Mouse (Mus musculus): ENCODE results near the gene Capn2. TPM values are rescaled to one million over a fixed set of nuclear protein-coding genes. Genes with fewer than 3 reads are reported as not detected.
A peak's percentile ranks its signal among the peaks of the same experiment; 100 is the strongest.

The Capn2 gene
- polyA plus RNA-seq, 1 experiment = 2.4 TPM

DNA sequence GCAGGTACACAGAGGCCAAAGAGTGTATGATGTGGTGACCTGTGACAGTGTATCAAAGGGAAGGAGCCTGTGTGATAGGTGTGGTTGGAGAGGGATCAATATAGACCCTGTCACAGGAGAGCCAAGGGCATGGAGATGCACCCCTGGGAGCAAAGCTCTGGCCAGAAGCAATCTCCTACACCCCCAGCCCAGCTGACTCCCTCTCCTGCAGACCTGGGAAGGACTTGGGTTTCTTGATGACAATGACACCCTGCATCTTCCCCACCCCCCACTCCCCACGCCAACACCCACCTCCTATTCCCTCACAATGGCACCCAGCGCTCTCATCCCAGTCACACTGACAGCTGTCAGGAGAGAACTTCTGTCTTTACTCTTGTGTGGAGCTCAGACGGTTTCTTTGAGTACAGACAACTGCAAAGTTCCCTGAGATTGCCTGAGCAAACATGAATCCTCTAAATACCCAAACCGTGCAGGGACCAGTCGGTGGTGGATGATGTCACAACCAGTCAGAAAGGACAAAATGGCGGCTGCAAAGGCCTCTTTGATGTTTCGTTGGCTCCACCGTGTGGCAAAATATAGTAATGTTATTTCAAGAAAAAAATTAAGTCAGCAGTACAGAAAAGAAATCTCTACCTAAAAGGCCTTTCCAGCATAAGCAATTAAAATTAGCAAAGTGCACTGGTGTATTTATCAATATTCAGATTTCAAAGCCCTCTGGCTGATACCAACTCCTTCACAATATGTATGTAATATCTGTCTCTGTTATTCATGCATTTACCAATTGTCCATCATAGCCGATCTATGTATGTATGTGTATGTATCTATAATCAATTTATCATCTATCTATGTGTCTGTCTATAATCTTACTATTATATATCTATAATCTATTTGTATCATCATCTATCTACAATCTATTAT lies 21.9 kb upstream of the Capn2 start:
- no peak overlapping the region for H3K4me3 ChIP-seq (ENCODE audit: control insufficient read depth, low read depth, low read length)
- H3K27ac ChIP-seq (ENCODE audit: control insufficient read depth, insufficient read depth, low read depth, low read length) = no peak overlapping the region
- no peaks in the 10 kb centered on the region for H3K27me3 ChIP-seq (ENCODE audit: control insufficient read depth, insufficient read depth, low read length)
- TF ChIP-seq CTCF (IDR thresholded peaks at IDR 0.05; ENCODE audit: control insufficient read depth, insufficient read depth, insufficient replicate concordance, low read depth, low read length) = peak; percentile 22; the same call in 1 of the 2 replicates
- no peak for TF ChIP-seq POLR2A (IDR thresholded peaks at IDR 0.05; ENCODE audit: control insufficient read depth, low read depth, low read length)
- no peaks in the 10 kb centered on the region for H3K4me1 ChIP-seq (ENCODE audit: control insufficient read depth, insufficient read depth, low read length)
- no peaks in the 10 kb centered on the region for H3K36me3 ChIP-seq (ENCODE audit: control insufficient read depth, insufficient read depth, low read length)

DNA sequence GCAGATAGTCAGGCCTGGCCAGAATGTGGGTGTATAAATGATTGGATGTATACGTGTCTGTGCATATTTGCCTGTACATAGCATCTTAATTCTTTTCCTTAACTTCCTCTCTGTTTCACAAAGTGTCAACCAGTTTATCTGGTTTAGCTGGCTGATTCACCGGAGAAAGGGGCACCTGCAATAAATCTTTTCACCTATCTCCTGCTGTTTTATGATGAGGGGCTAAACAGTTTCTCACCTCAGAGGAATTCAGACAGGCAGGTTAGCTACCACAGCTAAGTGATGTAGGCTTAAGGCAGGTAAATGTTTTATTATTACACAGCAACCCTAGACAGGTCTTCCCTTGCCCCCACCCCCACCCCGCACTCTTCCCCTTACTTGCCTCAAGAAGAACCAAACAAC lies 17.7 kb upstream of the Capn2 start:
- Histone ChIP-seq H3K27ac (ENCODE audit: control insufficient read depth, insufficient read depth, low read depth, low read length) (no peak overlapping the region), H3K36me3 (ENCODE audit: control insufficient read depth, insufficient read depth, low read length) (no peaks in the 10 kb centered on the region), H3K4me3 (ENCODE audit: control insufficient read depth, low read depth, low read length) (no peak overlapping the region), H3K27me3 (ENCODE audit: control insufficient read depth, insufficient read depth, low read length) (no peaks in the 10 kb centered on the region), H3K4me1 (ENCODE audit: control insufficient read depth, insufficient read depth, low read length) (no peaks in the 10 kb centered on the region)
- TF ChIP-seq CTCF (IDR thresholded peaks at IDR 0.05; ENCODE audit: control insufficient read depth, insufficient read depth, insufficient replicate concordance, low read depth, low read length) (no peak), POLR2A (IDR thresholded peaks at IDR 0.05; ENCODE audit: control insufficient read depth, low read depth, low read length) (no peak)

DNA sequence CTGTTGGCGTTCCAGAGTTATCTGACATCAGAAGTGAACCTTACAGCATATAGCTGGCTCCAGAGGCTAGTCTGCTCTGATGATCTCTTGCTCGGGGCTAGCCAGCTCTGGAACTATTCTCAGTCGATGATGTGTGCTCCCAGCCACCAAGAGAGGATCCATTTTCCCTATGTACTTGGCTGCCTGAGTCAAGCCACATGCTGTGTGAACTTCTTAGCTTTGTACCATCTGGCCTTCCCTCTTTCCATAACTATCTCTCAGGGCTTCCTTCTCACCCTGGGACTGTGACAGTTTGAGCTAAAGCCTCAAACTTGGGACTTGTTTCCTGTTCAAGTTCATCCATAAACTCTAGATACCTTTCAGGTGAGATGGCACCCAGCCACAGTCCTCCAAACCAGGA lies 16.2 kb upstream of the Capn2 start:
- H3K4me3 ChIP-seq (ENCODE audit: control insufficient read depth, low read depth, low read length) = no peak overlapping the region
- H3K4me1 ChIP-seq (ENCODE audit: control insufficient read depth, insufficient read depth, low read length) = no peaks in the 10 kb centered on the region
- TF ChIP-seq POLR2A (IDR thresholded peaks at IDR 0.05; ENCODE audit: control insufficient read depth, low read depth, low read length) = no peak
- no peak for TF ChIP-seq CTCF (IDR thresholded peaks at IDR 0.05; ENCODE audit: control insufficient read depth, insufficient read depth, insufficient replicate concordance, low read depth, low read length)
- H3K27ac ChIP-seq (ENCODE audit: control insufficient read depth, insufficient read depth, low read depth, low read length) = no peak overlapping the region
- no peaks in the 10 kb centered on the region for H3K27me3 ChIP-seq (ENCODE audit: control insufficient read depth, insufficient read depth, low read length)
- no peaks in the 10 kb centered on the region for H3K36me3 ChIP-seq (ENCODE audit: control insufficient read depth, insufficient read depth, low read length)

DNA sequence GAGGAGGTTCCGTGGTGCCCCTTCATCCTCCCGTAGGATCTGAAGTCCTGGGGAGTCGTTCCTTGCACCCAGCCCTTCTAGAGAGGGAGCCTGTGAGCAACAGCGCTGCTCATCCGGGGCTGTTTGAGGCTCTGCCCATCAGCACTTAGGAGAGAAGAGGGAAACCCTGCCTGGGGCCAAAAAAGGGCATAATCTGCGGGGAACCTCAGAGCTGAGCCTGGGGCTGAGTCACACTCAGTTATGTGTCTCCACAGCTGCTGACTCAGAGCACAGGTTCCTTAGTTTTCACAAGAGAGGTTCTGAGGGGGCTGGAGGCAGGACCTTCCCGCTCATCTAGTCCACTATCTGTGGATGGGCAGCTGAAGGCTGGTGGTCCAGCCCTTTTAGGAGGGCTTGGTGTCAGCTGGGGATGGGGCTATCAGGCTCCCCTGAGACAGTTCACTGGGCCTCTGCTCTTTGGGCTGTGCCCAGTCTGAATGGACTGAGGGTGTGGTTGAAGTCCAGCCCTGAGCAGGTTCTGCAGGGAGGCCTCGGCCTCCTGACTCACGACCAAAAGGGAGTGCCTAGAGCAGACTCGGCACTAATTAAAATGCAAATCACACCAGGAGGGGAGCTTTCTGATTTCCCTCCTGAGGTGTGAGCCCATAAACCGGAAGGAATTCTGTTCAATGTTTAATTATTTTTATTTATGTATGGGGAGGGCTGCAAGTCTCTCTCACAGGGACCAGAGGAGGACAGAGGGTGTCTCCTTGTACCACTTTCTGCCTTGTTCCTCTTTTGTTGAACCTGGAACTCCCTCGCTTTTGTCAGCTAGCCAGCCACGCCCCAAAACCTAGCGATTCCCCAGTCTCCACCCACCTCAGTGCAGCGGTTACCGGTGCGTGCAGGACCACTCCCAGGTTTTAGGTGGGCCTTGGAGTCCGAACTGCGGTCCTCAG lies 10.8 kb upstream of the Capn2 start:
- Histone ChIP-seq H3K36me3 (ENCODE audit: control insufficient read depth, insufficient read depth, low read length) (no peaks in the 10 kb centered on the region), H3K27ac (ENCODE audit: control insufficient read depth, insufficient read depth, low read depth, low read length) (no peak overlapping the region), H3K4me3 (ENCODE audit: control insufficient read depth, low read depth, low read length) (no peak overlapping the region), H3K4me1 (ENCODE audit: control insufficient read depth, insufficient read depth, low read length) (peaks cover 3% of the 10 kb centered on the region; the same call in 1 of the 2 replicates), H3K27me3 (ENCODE audit: control insufficient read depth, insufficient read depth, low read length) (no peaks in the 10 kb centered on the region)
- TF ChIP-seq CTCF (IDR thresholded peaks at IDR 0.05; ENCODE audit: control insufficient read depth, insufficient read depth, insufficient replicate concordance, low read depth, low read length) (no peak), POLR2A (IDR thresholded peaks at IDR 0.05; ENCODE audit: control insufficient read depth, low read depth, low read length) (no peak)

DNA sequence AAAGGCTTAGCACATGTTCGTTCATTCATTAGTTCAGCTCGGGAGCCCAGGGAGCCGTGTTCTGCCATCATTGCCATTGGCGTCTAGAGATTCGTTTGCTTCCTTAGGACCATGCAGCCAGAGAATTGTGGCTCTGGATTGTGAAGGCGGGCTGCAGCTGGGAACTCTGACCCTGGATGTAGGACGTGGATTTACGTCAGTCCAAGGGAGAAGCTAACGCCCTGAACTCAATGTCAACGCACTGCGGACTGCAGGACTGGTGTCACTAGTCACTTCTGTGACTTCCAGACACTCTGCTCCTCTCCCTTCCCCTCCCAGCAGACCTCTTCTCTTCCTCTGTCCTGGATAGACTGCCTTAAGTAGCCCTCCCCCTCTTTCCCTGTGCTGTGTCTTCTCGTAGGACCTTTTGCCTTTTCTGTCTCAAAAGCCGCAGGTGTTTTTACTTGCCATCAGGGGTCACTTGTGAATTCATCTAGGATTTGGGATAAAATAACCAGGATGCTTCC lies 9.9 kb upstream of the Capn2 start:
- H3K4me1 ChIP-seq (ENCODE audit: control insufficient read depth, insufficient read depth, low read length) = peaks cover 3% of the 10 kb centered on the region; the same call in 1 of the 2 replicates
- no peak overlapping the region for H3K27ac ChIP-seq (ENCODE audit: control insufficient read depth, insufficient read depth, low read depth, low read length)
- TF ChIP-seq POLR2A (IDR thresholded peaks at IDR 0.05; ENCODE audit: control insufficient read depth, low read depth, low read length) (no peak), CTCF (IDR thresholded peaks at IDR 0.05; ENCODE audit: control insufficient read depth, insufficient read depth, insufficient replicate concordance, low read depth, low read length) (no peak)
- no peaks in the 10 kb centered on the region for H3K36me3 ChIP-seq (ENCODE audit: control insufficient read depth, insufficient read depth, low read length)
- no peaks in the 10 kb centered on the region for H3K27me3 ChIP-seq (ENCODE audit: control insufficient read depth, insufficient read depth, low read length)
- H3K4me3 ChIP-seq (ENCODE audit: control insufficient read depth, low read depth, low read length) = no peak overlapping the region

DNA sequence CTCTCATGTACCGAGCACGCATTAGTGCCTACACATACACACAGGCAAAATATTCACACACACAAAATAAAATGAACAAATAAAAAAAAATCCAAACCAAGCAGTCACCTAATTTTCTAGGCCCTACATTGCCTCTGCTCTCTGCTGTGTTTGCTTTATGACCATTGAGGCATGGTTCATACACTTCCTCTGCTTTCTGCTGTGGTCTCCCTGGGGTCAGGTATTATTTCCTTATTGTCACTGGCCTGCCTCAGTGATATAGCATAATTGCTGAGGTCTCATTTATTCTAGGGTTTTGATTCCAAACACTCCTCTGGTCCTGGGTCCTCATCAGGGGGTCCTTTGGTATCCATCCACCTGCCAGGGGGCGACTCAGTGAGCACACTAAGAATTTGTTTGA lies 8.2 kb upstream of the Capn2 start:
- TF ChIP-seq POLR2A (IDR thresholded peaks at IDR 0.05; ENCODE audit: control insufficient read depth, low read depth, low read length) (no peak), CTCF (IDR thresholded peaks at IDR 0.05; ENCODE audit: control insufficient read depth, insufficient read depth, insufficient replicate concordance, low read depth, low read length) (no peak)
- H3K27me3 ChIP-seq (ENCODE audit: control insufficient read depth, insufficient read depth, low read length) = no peaks in the 10 kb centered on the region
- peaks cover 3% of the 10 kb centered on the region; the same call in 1 of the 2 replicates for H3K4me1 ChIP-seq (ENCODE audit: control insufficient read depth, insufficient read depth, low read length)
- no peak overlapping the region for H3K27ac ChIP-seq (ENCODE audit: control insufficient read depth, insufficient read depth, low read depth, low read length)
- H3K4me3 ChIP-seq (ENCODE audit: control insufficient read depth, low read depth, low read length) = no peak overlapping the region
- H3K36me3 ChIP-seq (ENCODE audit: control insufficient read depth, insufficient read depth, low read length) = no peaks in the 10 kb centered on the region

DNA sequence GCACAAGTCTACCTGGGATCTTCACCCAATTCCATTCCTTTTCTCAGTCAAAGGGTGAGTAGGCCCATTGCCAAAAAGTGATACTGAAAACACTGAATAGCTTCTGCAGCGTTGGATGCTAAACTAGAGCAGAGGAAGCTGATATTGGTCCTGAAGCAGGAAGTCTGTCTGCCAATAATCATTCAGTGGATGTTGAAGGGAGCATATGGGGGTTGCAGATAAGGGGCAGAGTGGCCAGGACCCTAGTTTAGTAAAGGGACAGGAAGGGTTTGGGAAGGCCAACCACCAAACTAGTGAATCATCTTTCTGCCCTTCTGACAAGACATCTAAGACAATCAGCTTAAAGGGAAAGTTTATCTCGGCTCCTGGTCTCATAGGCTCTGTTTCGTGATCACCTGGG lies 6.3 kb upstream of the Capn2 start:
- H3K4me3 ChIP-seq (ENCODE audit: control insufficient read depth, low read depth, low read length) = no peak overlapping the region
- no peaks in the 10 kb centered on the region for H3K36me3 ChIP-seq (ENCODE audit: control insufficient read depth, insufficient read depth, low read length)
- no peak overlapping the region for H3K27ac ChIP-seq (ENCODE audit: control insufficient read depth, insufficient read depth, low read depth, low read length)
- TF ChIP-seq CTCF (IDR thresholded peaks at IDR 0.05; ENCODE audit: control insufficient read depth, insufficient read depth, insufficient replicate concordance, low read depth, low read length) = no peak
- no peaks in the 10 kb centered on the region for H3K27me3 ChIP-seq (ENCODE audit: control insufficient read depth, insufficient read depth, low read length)
- peaks cover 5% of the 10 kb centered on the region for H3K4me1 ChIP-seq (ENCODE audit: control insufficient read depth, insufficient read depth, low read length)
